ENCODE assay signal across 8 mouse cellular contexts in the genomic region with DNA sequence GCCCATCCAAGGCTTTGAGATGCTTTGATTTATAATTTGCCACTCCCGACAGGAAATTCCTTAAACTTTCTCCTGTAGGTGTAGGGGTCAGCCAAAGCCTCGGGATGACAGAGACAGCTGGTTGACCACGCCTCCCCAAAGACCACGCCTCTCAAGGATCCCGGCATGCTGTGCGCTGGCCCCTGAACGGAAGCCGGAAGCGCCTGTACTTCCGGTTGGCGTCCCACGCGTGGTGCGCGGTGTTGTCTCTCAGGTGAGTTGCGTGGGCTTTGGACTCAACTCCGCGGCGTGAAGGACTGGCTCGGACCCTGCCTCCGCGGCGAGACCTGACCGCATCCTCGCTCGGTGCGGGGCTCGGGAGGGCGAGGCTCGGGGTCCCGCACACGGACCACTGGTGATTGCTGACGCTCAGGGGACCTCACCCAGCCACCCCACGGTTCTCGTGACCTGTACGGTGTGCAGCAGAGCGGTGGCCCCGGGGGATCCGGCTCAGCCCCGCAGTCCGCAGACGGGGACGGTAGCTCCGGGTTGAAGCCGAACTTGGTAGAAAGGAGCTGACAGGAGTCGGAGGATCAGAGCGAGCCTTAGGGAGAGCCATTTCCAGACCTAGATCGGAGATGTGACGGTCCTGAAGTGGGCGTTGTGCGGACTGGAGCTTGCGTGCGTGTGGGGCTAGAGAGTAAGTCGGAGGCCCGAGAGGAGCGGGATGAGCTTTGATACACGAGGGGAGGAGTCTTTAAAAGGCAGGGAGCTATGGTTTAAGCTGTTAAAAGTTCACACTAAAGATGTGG. TPM values are rescaled to one million over a fixed set of nuclear protein-coding genes. Genes with fewer than 3 reads are reported as not detected.
A peak's percentile ranks its signal among the peaks of the same experiment; 100 is the strongest.
DNase-seq lines count a peak whose midpoint lies in the region; ATAC-seq and TF ChIP-seq lines count a peak whose summit lies in the region.

A gene (plus strand): TSS at position 200 of the 791 bp plus-strand sequence.

- H3K9me3 ChIP-seq in hindbrain, postnatal 0 days (ENCODE audit: low read length): no peaks in the 10 kb centered on the region
- H3K9me3 ChIP-seq in megakaryocyte, embryonic 14.5 days: no peaks in the 10 kb centered on the region

- peak; percentile 89 for ATAC-seq in common myeloid progenitor, adult 5-6 weeks (replicated peaks; ENCODE audit: low read depth, poor library complexity, severe bottlenecking)
- peak; percentile 96 for ATAC-seq in hindbrain, postnatal 0 days

- WGBS in hindbrain, postnatal 0 days: under 1% methylated on average over 57 of the region's 57 CpGs

- DNase-seq in adipocyte (ENCODE audit: low spot score): peak; percentile 91
- peak; percentile 91 for DNase-seq in gastrocnemius, adult 2 months
- DNase-seq in hindbrain, postnatal 0 days (ENCODE audit: low spot score): peak; percentile 93
- peak; percentile 44 to 77 for DNase-seq in left cerebral cortex, adult 9 months (ENCODE audit: low spot score in 2 of 2)
- DNase-seq in right cerebral cortex, adult 2 months (ENCODE audit: low spot score in 2 of 2): peak; percentile 83 to 87
- DNase-seq in urinary bladder, postnatal 10 days (ENCODE audit: low spot score): peak; percentile 56

- peak within 1 kb of the TSS; percentile 100 for H3K4me3 ChIP-seq in gastrocnemius, adult 2 months
- H3K4me3 ChIP-seq in hindbrain, postnatal 0 days (ENCODE audit: low read length): peak within 1 kb of the TSS; percentile 98
- H3K4me3 ChIP-seq in megakaryocyte, embryonic 14.5 days (replicated peaks): peak within 1 kb of the TSS; percentile 94

- H3K27me3 ChIP-seq in hindbrain, postnatal 0 days (ENCODE audit: insufficient read depth, low read length): no peaks in the 10 kb centered on the region
- H3K27me3 ChIP-seq in megakaryocyte, embryonic 14.5 days (replicated peaks): no peaks in the 10 kb centered on the region

- H3K27ac ChIP-seq in gastrocnemius, adult 2 months: peak within 1 kb of the TSS; percentile 91
- peak within 1 kb of the TSS; percentile 62; the same call in 1 of the 2 replicates for H3K27ac ChIP-seq in hindbrain, postnatal 0 days

- peaks cover 15% of the 10 kb centered on the region for H3K36me3 ChIP-seq in hindbrain, postnatal 0 days (ENCODE audit: insufficient read depth, low read length)
- peaks cover 71% of the 10 kb centered on the region for H3K36me3 ChIP-seq in megakaryocyte, embryonic 14.5 days (replicated peaks; ENCODE audit: low read length)

- no peak for TF ChIP-seq CTCF in gastrocnemius, adult 2 months (IDR thresholded peaks at IDR 0.05)
- no peak for TF ChIP-seq CTCF in hindbrain, postnatal 0 days (IDR thresholded peaks at IDR 0.05; ENCODE audit: low read depth)

- H3K9ac ChIP-seq in hindbrain, postnatal 0 days (replicated peaks; ENCODE audit: low read length): peak within 1 kb of the TSS; percentile 71

- peak within 1 kb of the TSS; percentile 98 for H3K4me2 ChIP-seq in hindbrain, postnatal 0 days (ENCODE audit: low read depth, low read length)

- H3K4me1 ChIP-seq in hindbrain, postnatal 0 days (ENCODE audit: insufficient read depth, low read length): no peaks in the 10 kb centered on the region
- peaks cover 42% of the 10 kb centered on the region for H3K4me1 ChIP-seq in megakaryocyte, embryonic 14.5 days

- intact Hi-C loops in gastrocnemius, adult 2 months (cut with DNase I): loop anchor here (2.0 kb wide), 1 partner anchor 18 kb away; no protein-coding TSS in a partner anchor

RNA-seq across cellular contexts. Expression of the gene that starts here (rescaled TPM):
- 97.9 and 108 TPM in 2 replicates for total RNA-seq in common myeloid progenitor, adult 5-6 weeks (2017)
- total RNA-seq in gastrocnemius, adult 2 months (2021): 10 to 100 TPM; 17.0 to 17.2 TPM
- total RNA-seq in hindbrain, postnatal 0 days (2014; rRNA removed): 3.8 and 4.1 TPM in 2 replicates
- 37.0 and 43.3 TPM in 2 replicates for polyA plus RNA-seq in hindbrain, postnatal 0 days (2015; fragmentation: Nextera tagmentation; extraction: Ambion mirVana)
- 21.5 and 123 TPM in 2 replicates for polyA plus RNA-seq in megakaryocyte, embryonic 14.5 days (2012; ENCODE audit: insufficient read depth, low replicate concordance)

Comparison
In these comparisons a context has a peak if more than half of its experiments do, and no peak if none do; other contexts are left out.
1. Peak in every context shown above with its lines: DNase-seq, ATAC-seq, H3K4me3 ChIP-seq and H3K27ac ChIP-seq.